Comparison of ENCODE assay signal across 23 mouse cellular contexts in genomic region chr5:26413185-26413584, GRCm38 (mm10).
DNase-seq lines count a peak whose midpoint lies in the region; ATAC-seq and TF ChIP-seq lines count a peak whose summit lies in the region.
"Had no signal": no experiment of that assay in that cellular context is flagged by ENCODE, and none has a peak within 500 bp of the region (broad histone marks: within the 10 kb centered on the region; RNA-seq: fewer than 3 reads in every experiment).

No protein-coding gene starts in this region.

- no peaks in the 10 kb centered on the region for H3K79me2 ChIP-seq in liver, adult 2 months (ENCODE audit: control insufficient read depth, insufficient read depth, low read length)

- 52% methylated on average over 1 of the region's 1 CpGs for WGBS in hindbrain, embryonic 11.5 days
- WGBS in hindbrain, embryonic 12.5 days, result 58% methylated on average over 1 of the region's 1 CpGs
- WGBS in liver, adult 2 months, result 40% methylated on average over 1 of the region's 1 CpGs
- WGBS in liver, embryonic 11.5 days, result 23% methylated on average over 1 of the region's 1 CpGs

- no peaks in the 10 kb centered on the region for H3K9me3 ChIP-seq in hindbrain, embryonic 11.5 days (ENCODE audit: control insufficient read depth, low read length)
- H3K9me3 ChIP-seq in hindbrain, embryonic 12.5 days (replicated peaks), result no peaks in the 10 kb centered on the region
- no peaks in the 10 kb centered on the region for H3K9me3 ChIP-seq in liver, embryonic 11.5 days (ENCODE audit: control insufficient read depth, low read length)
- H3K9me3 ChIP-seq: embryonic facial prominence, embryonic 12.5 days; forebrain, embryonic 13.5 days; heart, embryonic 15.5 days; midbrain, embryonic 13.5 days; neural tube, embryonic 13.5 days; stomach, embryonic 15.5 days had no signal

- H3K4me3 ChIP-seq in hindbrain, embryonic 11.5 days (ENCODE audit: low read depth, low read length), result no peak overlapping the region
- no peak overlapping the region for H3K4me3 ChIP-seq in hindbrain, embryonic 12.5 days
- H3K4me3 ChIP-seq in liver, adult 2 months (ENCODE audit: insufficient read depth, low read depth, low read length), result no peak overlapping the region
- no peak overlapping the region for H3K4me3 ChIP-seq in liver, embryonic 11.5 days (ENCODE audit: low read depth, low read length)
- H3K4me3 ChIP-seq: embryonic facial prominence, embryonic 12.5 days; erythroblast, embryonic 14.5 days; forebrain, embryonic 13.5 days; heart, adult 2 months; heart, embryonic 15.5 days; midbrain, embryonic 13.5 days; neural tube, embryonic 13.5 days; stomach, embryonic 15.5 days had no signal

- H3K9ac ChIP-seq in hindbrain, embryonic 11.5 days (ENCODE audit: low read depth, low read length), result no peak overlapping the region
- no peak overlapping the region for H3K9ac ChIP-seq in hindbrain, embryonic 12.5 days
- H3K9ac ChIP-seq in liver, adult 2 months (ENCODE audit: low read depth, low read length), result no peak overlapping the region
- H3K9ac ChIP-seq in liver, embryonic 11.5 days (ENCODE audit: low read depth, low read length), result no peak overlapping the region
- H3K9ac ChIP-seq: embryonic facial prominence, embryonic 12.5 days; forebrain, embryonic 13.5 days; heart, embryonic 15.5 days; midbrain, embryonic 13.5 days; neural tube, embryonic 13.5 days; stomach, embryonic 15.5 days had no signal

- TF ChIP-seq CTCF in liver, adult 2 months (IDR thresholded peaks at IDR 0.05; ENCODE audit: low read depth, low read length), result no peak

- peak; percentile 6 for DNase-seq in hindbrain, embryonic 11.5 days (ENCODE audit: low spot score)
- DNase-seq in liver, adult 2 months (ENCODE audit: extremely low read depth, low read depth, low spot score), result peak; percentile 3
- DNase-seq in liver, embryonic 11.5 days (ENCODE audit: low spot score), result no peak
- peak; percentile 20 for DNase-seq in R1 (ENCODE audit: low read depth, low spot score)
- DNase-seq in thymus, postnatal 0 days (ENCODE audit: low spot score), result no peak
- no peak for DNase-seq in gastrocnemius, adult 18-20 months (ENCODE audit: low spot score)
- DNase-seq: cerebellum, adult 11 months; gastrocnemius, postnatal 14 days; heart, adult 2 months; heart, postnatal 4 days; kidney, adult 9 months; right cerebral cortex, postnatal 25 days; thymus, adult 2 months had no signal

- ATAC-seq in hindbrain, embryonic 11.5 days (ENCODE audit: low FRiP score), result no peak
- ATAC-seq in hindbrain, embryonic 12.5 days (ENCODE audit: low FRiP score), result no peak
- no peak for ATAC-seq in liver, embryonic 11.5 days (replicated peaks; ENCODE audit: low FRiP score)
- ATAC-seq: forebrain, embryonic 13.5 days; lung, postnatal 0 days; midbrain, embryonic 13.5 days had no signal

- no peaks in the 10 kb centered on the region for H3K36me3 ChIP-seq in hindbrain, embryonic 11.5 days (ENCODE audit: control insufficient read depth, insufficient read depth, low read length)
- H3K36me3 ChIP-seq in hindbrain, embryonic 12.5 days, result no peaks in the 10 kb centered on the region
- H3K36me3 ChIP-seq in liver, adult 2 months (ENCODE audit: control insufficient read depth, insufficient read depth, low read length), result no peaks in the 10 kb centered on the region
- no peaks in the 10 kb centered on the region for H3K36me3 ChIP-seq in liver, embryonic 11.5 days (ENCODE audit: control insufficient read depth, insufficient read depth, low read length)
- H3K36me3 ChIP-seq: embryonic facial prominence, embryonic 12.5 days; G1E; heart, embryonic 15.5 days; midbrain, embryonic 13.5 days; neural tube, embryonic 13.5 days; stomach, embryonic 15.5 days had no signal

- H3K27ac ChIP-seq in hindbrain, embryonic 11.5 days (ENCODE audit: low read depth, low read length), result no peak overlapping the region
- H3K27ac ChIP-seq in hindbrain, embryonic 12.5 days, result no peak overlapping the region
- no peak overlapping the region for H3K27ac ChIP-seq in liver, adult 2 months (replicated peaks; ENCODE audit: insufficient read depth, low read depth, low read length)
- no peak overlapping the region for H3K27ac ChIP-seq in liver, embryonic 11.5 days (ENCODE audit: low read depth, low read length)
- H3K27ac ChIP-seq: embryonic facial prominence, embryonic 12.5 days; forebrain, embryonic 13.5 days; heart, adult 2 months; heart, embryonic 15.5 days; midbrain, embryonic 13.5 days; neural tube, embryonic 13.5 days; stomach, embryonic 15.5 days had no signal

- no peaks in the 10 kb centered on the region for H3K27me3 ChIP-seq in hindbrain, embryonic 11.5 days (ENCODE audit: control insufficient read depth, insufficient read depth, low read length)
- no peaks in the 10 kb centered on the region for H3K27me3 ChIP-seq in hindbrain, embryonic 12.5 days
- no peaks in the 10 kb centered on the region for H3K27me3 ChIP-seq in liver, adult 2 months (ENCODE audit: control insufficient read depth, insufficient read depth, low read length)
- H3K27me3 ChIP-seq in liver, embryonic 11.5 days (replicated peaks; ENCODE audit: control insufficient read depth, insufficient read depth, low read length), result no peaks in the 10 kb centered on the region
- H3K27me3 ChIP-seq: embryonic facial prominence, embryonic 12.5 days; forebrain, embryonic 13.5 days; heart, embryonic 15.5 days; midbrain, embryonic 13.5 days; neural tube, embryonic 13.5 days; stomach, embryonic 15.5 days had no signal

- no peak overlapping the region for H3K4me2 ChIP-seq in hindbrain, embryonic 11.5 days (replicated peaks; ENCODE audit: low read depth, low read length)
- H3K4me2 ChIP-seq in hindbrain, embryonic 12.5 days (replicated peaks), result no peak overlapping the region
- H3K4me2 ChIP-seq in liver, embryonic 11.5 days, result no peak overlapping the region
- H3K4me2 ChIP-seq: embryonic facial prominence, embryonic 12.5 days; forebrain, embryonic 13.5 days; heart, embryonic 15.5 days; midbrain, embryonic 13.5 days; neural tube, embryonic 13.5 days; stomach, embryonic 15.5 days had no signal

- no peaks in the 10 kb centered on the region for H3K4me1 ChIP-seq in hindbrain, embryonic 11.5 days (replicated peaks; ENCODE audit: control insufficient read depth, insufficient read depth, low read length)
- H3K4me1 ChIP-seq in hindbrain, embryonic 12.5 days, result no peaks in the 10 kb centered on the region
- H3K4me1 ChIP-seq in liver, adult 2 months (ENCODE audit: control insufficient read depth, insufficient read depth, low read length), result no peaks in the 10 kb centered on the region
- no peaks in the 10 kb centered on the region for H3K4me1 ChIP-seq in liver, embryonic 11.5 days (replicated peaks; ENCODE audit: control insufficient read depth, insufficient read depth, low read length)
- H3K4me1 ChIP-seq: embryonic facial prominence, embryonic 12.5 days; forebrain, embryonic 13.5 days; heart, embryonic 15.5 days; midbrain, embryonic 13.5 days; neural tube, embryonic 13.5 days; stomach, embryonic 15.5 days had no signal

- TF ChIP-seq POLR2A in liver, adult 2 months (IDR thresholded peaks at IDR 0.05; ENCODE audit: extremely low read depth, insufficient read depth, low read length), result no peak

Comparison
In these comparisons a context has a peak if more than half of its experiments do, and no peak if none do; other contexts are left out.
1. DNase-seq: peak in hindbrain, embryonic 11.5 days (single experiment), liver, adult 2 months (single experiment) and R1 (single experiment); none in liver, embryonic 11.5 days (single experiment), thymus, postnatal 0 days (single experiment) and gastrocnemius, adult 18-20 months (single experiment).